Mouse (Mus musculus) left cerebral cortex, adult 2 months (tissue): ENCODE results near the gene Sptssb. TPM values are rescaled to one million over a fixed set of nuclear protein-coding genes. Genes with fewer than 3 reads are reported as not detected.

Experiments
- DNase-seq, 2 experiments: peaks; one replicate each; pipeline ENCODE4 v3.0.0; 2021 to 2022; ENCODE audit warnings: low spot score in 2 of 2, mixed read lengths in 1 of 2; ENCODE audit errors: extremely low spot score in 1 of 2
- H3K27ac ChIP-seq: fragments of 200-600 bp; 2 replicates; pipeline ENCODE4 v1.8.1; 2022
- H3K4me3 ChIP-seq: fragments of 200-600 bp; 2 replicates; pipeline ENCODE4 v1.8.1; 2022
- CTCF ChIP-seq: fragments of 200-600 bp; IDR thresholded peaks from 2 replicates; pipeline ENCODE4 v1.8.1; 2022; ENCODE audit warnings: antibody characterized with exemption, mild to moderate bottlenecking, moderate library complexity
- intact Hi-C: fragments of 180-260 bp; cut with DNase I; formaldehyde crosslinking; loops from one replicate; pipeline ENCODE4 v1.15.1; 2025
- total RNA-seq, 2 experiments: library from RNA; stranded (reverse); gene quantifications; 2 replicates each; pipeline ENCODE4 v1.2.3; 2021

Sptssb gene
- total RNA-seq, 2 experiments from 2014 or later = 5.3 to 5.8 TPM

DNA sequence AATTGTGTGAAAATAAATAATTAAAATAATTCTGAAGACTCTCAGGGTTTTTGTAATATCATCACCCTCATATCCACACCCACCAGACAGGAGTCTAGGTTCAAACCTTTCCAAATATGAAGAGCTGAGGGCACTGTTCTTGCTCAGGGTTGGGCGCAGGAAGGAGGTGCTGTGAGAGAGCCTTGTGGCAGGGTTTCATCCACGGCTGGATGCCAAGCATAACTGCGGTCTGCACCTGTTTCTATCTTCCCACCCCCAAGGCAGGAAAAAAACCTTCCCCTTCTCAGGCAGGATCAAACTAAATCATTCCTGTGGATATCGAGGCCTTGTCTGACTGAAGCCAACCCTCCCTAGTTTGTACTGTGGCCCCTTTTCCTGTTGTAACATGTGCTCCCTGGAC lies 62.2 kb downstream of the Sptssb start:
- Histone ChIP-seq H3K27ac (no peak overlapping the region), H3K4me3 (no peak overlapping the region)
- intact Hi-C loops = no loop called here
- DNase-seq = no peak
- TF ChIP-seq CTCF = no peak

DNA sequence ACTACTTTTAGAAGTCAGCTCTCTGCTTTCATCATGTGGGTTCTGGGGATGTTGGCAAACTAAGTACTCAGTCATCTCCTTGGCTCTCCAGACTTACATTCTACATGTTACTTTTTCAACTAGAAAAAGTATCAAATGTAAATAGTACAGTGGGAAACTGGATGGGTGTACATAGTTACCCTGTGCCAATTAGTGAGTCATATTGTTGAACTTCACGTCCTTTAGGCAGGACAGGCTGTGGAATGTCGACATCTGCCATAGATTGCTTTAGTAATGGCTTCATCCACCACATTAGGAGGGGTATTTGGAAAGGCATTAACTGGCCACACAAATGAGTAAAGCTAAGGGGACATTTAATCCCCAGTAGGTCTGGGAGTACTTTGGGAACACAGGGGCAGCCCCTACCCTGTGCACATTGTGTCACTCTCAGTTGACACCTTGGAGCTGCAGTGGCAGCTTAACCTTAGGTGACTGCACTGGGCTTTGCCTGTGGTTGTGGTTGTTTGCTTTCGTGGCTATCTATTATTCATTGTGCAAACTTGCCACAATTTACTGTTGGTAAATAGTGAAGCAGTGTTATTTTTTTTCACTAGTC lies 66.8 kb downstream of the Sptssb start:
- no peak for DNase-seq
- H3K4me3 ChIP-seq = no peak overlapping the region
- intact Hi-C loops = no loop called here
- no peak for TF ChIP-seq CTCF
- no peak overlapping the region for H3K27ac ChIP-seq

GRCm38 (mm10) chr3:69779246-69779796 lies 80.4 kb downstream of the Sptssb start:
- no peak overlapping the region for H3K27ac ChIP-seq
- intact Hi-C loops = no loop called here
- TF ChIP-seq CTCF = no peak
- no peak overlapping the region for H3K4me3 ChIP-seq
- DNase-seq = no peak

DNA sequence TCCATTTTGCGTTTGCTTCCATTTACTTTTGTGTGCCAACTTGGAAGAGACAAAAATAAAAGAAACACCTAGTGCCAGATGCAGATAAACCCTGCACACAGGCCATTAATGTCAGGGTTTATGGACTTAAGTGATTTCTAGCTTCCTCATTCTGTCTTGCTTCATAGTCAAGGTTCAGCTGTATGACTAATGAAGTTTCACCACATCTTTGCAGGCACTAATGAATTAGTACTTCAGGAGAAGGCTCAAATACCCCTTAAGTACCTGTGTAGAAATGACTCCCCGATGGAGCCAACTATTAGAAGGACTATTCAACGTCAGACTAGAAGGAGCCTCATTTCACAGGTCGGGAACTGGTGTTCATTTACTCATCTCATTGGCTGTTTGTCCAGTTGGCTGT lies 86.4 kb downstream of the Sptssb start:
- no peak overlapping the region for H3K4me3 ChIP-seq
- no peak overlapping the region for H3K27ac ChIP-seq
- DNase-seq = no peak
- no peak for TF ChIP-seq CTCF
- intact Hi-C loops = no loop called here

Other genes with a start within 250 kb of the Sptssb start
- 10 to 100 TPM; 47.6 to 57.3 TPM for gene Nmd3, start 138.0 kb downstream of the Sptssb start, total RNA-seq
- gene Otol1, start 147.7 kb upstream of the Sptssb start, total RNA-seq = not detected